Mouse (Mus musculus): Measurements from ENCODE around the gene AC134908.4.

DNA sequence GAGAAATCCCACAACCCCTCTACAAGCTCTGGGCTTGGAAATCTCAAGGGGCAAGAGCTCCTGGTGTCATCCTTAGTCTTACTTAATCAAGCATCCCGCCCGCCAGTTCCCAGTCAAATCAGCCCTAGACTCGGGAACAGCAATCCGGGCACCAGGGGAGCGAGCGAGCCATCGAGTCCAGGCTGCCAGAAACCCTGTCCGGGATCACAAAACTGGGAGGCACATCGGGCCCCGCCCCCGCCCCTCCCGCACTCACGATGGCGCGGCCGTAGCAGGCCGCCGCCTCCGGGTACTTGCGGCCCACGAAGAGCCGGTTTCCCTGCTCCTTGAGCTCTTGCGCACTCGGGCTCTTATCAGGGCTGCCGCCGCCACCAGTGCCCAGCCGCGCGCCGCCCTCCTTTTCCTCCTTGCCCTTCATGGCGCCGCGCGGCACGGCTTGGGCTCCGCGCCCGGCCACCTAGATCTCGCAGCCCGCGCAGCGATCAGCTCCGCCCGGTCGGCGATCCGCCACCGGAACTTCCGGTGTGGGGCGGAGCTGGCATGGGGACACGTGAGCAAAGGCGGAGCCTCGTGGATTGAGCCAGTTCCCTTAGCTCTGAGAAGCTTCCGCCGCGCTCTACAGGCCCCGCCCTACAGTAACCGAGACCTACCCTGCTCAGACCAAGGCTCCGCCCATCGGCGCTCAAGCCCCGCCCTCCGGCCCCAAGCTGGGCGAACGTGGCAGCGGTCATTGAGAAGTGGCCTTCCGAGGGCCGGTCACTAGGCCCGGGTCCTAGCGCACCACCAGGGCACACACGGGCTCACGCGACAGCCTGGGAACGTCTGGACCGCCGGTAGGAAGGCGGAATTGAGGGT, 37.2 kb upstream of the AC134908.4 start:
- no peak for TF ChIP-seq CTCF (IDR thresholded peaks at IDR 0.05; ENCODE audit: low read depth)
- TF ChIP-seq EP300 (IDR thresholded peaks at IDR 0.05; ENCODE audit: low read depth): no peak

Measured in liver, postnatal 0 days (tissue).